Mouse (Mus musculus) cerebral cortex, adult 2 months (tissue): Measurements from ENCODE around the gene Olfr1218.

Source experiments
- WGBS: fragments of 180-500 bp; shearing (Covaris S2); methylation state at CpG from one replicate; pipeline ENCODE4 v1.1.7; 2018; 5-methylcytosine and 5-hydroxymethylcytosine counted together

Gene Olfr1218

GRCm38 (mm10) chr2:89061087-89061486, at the start of gene Olfr1218:
TSS of gene Olfr1218 (minus strand) at chr2:89061187.

GRCm38 (mm10) chr2:89106735-89107134, 45.7 kb upstream of the Olfr1218 start, which contains the start of gene Olfr1220:
TSS of gene Olfr1220 (minus strand) at chr2:89106835.
- 77% methylated on average over 3 of the region's 3 CpGs for WGBS

GRCm38 (mm10) chr2:89093848-89094247, 32.9 kb upstream of the Olfr1218 start:
- WGBS = 100% methylated on average over 1 of the region's 1 CpGs

GRCm38 (mm10) chr2:89083413-89083812, 22.4 kb upstream of the Olfr1218 start, which contains the start of gene Olfr1219:
TSS of gene Olfr1219 (minus strand) at chr2:89083513.
- WGBS = 63% methylated on average over 1 of the region's 1 CpGs

- WGBS = 65% methylated on average over 2 of the region's 2 CpGs
Observed at GRCm38 (mm10) chr2:89031965-89032364, 29.0 kb downstream of the Olfr1218 start, which contains the start of gene Olfr1217. TSS of gene Olfr1217 (minus strand) at chr2:89032065.

- WGBS = 81% methylated on average over 3 of the region's 3 CpGs
Observed at GRCm38 (mm10) chr2:89021436-89021835, 39.6 kb downstream of the Olfr1218 start.

- 68% methylated on average over 1 of the region's 1 CpGs for WGBS
Observed at GRCm38 (mm10) chr2:89018240-89018639, 42.7 kb downstream of the Olfr1218 start, which contains the start of gene Olfr1216. TSS of gene Olfr1216 (minus strand) at chr2:89018340.

- 69% methylated on average over 2 of the region's 2 CpGs for WGBS
Observed at GRCm38 (mm10) chr2:89006873-89007272, 54.1 kb downstream of the Olfr1218 start, which contains the start of gene Olfr1215. TSS of gene Olfr1215 (minus strand) at chr2:89006973.
